Mouse (Mus musculus) right cerebral cortex, postnatal 10 days (tissue): ENCODE measurements around the gene Kifc5b.
"Not testable (repeated sequence)": the region's sequence is repeated elsewhere in the genome, so short reads cannot be mapped to it uniquely, and the experiment has no call there.

Source experiments
- DNase-seq, 2 experiments: peaks; one replicate each; pipeline ENCODE4 v3.0.0; 2021; ENCODE audit warnings: low spot score in 2 of 2

The Kifc5b gene

DNA sequence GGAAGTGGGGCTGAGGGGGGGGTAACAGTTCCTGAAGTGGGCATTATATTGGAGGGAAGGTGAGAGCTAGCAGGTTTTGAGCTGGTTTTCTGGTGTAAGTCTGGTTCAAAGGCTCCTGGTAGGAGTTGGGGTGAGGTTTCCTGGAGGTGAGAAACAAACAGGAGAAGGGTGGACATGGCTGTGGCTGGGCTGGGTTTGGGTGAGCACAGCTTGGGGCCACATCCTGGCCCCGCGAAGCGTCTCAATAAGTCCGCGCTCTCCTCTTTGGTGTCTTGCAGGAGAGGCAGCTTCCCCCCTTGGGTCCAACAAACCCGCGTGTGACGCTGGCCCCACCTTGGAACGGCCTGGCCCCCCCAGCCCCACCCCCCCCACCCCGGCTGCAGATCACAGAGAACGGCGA, 53.3 kb downstream of the Kifc5b start:
- DNase-seq: peak in 1 of 2 experiments; percentile 26

DNA sequence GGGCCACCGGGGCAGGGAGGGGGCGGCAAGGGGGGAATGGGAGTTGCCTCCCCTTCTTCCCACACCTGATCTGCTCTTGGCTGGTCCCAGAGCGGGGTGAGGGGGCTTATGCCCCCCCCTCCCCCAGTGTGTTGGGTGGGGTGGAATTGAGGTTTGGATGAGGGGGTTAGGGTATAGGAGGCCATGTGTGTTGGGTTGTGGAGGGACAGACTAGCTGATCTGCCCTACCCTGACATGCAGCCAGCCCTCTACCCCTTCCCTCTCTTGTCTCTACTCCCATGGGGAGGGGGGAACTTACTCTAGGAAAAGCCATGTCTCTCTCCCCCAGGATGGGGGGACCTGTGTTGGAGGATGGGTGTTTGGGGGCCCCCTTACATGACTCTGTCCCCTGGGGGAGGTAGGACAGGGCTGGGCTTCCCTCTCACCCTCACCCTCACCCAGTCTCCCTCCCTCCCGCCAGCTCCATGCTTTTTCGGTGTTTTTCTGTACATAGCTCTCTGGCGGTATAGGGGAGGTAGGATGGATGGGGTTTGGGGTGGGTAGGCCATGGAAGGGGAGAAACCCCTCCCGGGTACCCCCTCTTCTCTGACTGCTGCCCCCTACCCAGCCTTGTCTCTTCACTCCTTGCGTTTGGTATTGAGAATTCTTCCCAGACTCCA, 54.5 kb downstream of the Kifc5b start:
- peak in 1 of 2 experiments; percentile 29 for DNase-seq

- no peak for DNase-seq
Observed at GRCm38 (mm10) chr17:26972107-26972506, 55.2 kb downstream of the Kifc5b start.

GRCm38 (mm10) chr17:26972703-26973574, 56.0 kb downstream of the Kifc5b start, which contains the start of gene Zbtb9:
Zbtb9 (plus strand) TSS chr17:26973167.
- DNase-seq: peak; percentile 98

- DNase-seq: peak in 1 of 2 experiments; percentile 31
Observed at GRCm38 (mm10) chr17:26974547-26974946, 57.7 kb downstream of the Kifc5b start.

DNA sequence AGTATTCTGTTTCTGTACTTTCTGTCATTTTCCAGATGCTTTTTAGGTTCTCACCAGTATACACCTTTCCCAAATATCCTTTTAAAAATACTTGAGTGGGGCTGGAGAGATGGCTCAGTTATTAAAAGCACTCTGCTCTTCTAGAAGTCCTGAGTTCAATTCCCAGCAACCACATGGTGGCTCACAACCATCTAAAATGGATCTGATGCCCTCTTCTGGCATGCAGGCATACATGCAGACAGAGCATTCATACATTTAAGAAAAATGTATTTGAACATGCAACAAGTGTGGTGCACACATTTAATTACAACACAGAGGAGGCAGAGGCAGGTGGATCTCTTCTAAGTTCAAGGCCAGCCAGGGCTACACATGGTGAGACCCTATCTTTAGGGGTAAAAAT, 58.5 kb downstream of the Kifc5b start:
- DNase-seq: no peak

- DNase-seq: not testable (repeated sequence)
Observed at GRCm38 (mm10) chr17:26977354-26977753, 60.5 kb downstream of the Kifc5b start.

DNA sequence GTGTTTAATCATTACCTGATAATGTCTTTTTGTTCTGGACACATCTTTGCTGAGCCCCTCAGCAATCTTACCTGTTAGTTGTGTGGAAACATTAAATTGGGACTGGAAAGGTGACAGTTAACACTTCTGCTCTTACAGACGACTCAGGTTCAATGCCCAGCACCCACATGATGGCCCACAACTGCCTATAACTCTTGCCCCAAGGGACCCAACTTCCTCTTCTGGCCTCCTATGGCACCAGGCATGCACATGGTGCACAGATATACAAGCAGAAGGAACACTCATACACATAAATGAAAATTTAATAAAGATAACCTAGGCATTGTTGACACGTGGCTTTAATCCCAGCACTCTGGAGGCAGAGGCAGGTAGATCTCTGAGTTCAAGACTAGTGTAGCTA, 62.5 kb downstream of the Kifc5b start:
- DNase-seq: no peak

DNA sequence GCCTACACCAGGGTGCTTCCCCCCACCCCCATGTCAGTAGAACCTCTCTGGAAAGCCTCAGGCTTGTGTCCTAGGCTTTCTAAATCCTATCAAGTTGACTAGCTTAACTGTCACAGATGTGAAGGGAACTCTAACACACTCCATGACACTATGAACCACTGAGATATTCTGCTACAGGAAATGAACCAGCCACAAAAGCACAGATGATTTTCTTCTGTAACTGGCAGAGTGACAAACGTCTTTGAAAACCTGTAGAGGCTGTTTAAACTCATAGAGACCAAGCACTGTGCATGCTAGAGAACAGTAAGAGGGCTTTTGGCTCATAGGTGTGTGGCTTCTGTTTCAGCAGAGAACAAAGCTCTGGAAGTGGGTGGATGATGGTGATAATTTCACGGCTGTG, 64.2 kb downstream of the Kifc5b start:
- no peak for DNase-seq
